Mouse (Mus musculus) layer of hippocampus, adult 18-20 months (tissue): Measurements from ENCODE around the gene Trmt10a. TPM values are rescaled to one million over a fixed set of nuclear protein-coding genes. Genes with fewer than 3 reads are reported as not detected.
"Not testable (repeated sequence)": the region's sequence is repeated elsewhere in the genome, so short reads cannot be mapped to it uniquely, and the experiment has no call there.

ENCODE experiments used
- DNase-seq, 2 experiments: peaks; one replicate each; pipeline ENCODE4 v3.0.0; 2022; ENCODE audit warnings: low spot score in 2 of 2
- total RNA-seq, 2 experiments: library from RNA; stranded (reverse); gene quantifications; 2 replicates each; pipeline ENCODE4 v1.2.3; 2021

Gene Trmt10a
- total RNA-seq, 2 experiments from 2014 or later, result 4.6 to 5.1 TPM

- DNase-seq, result no peak
Measured at GRCm38 (mm10) chr3:138133916-138134315, 9.3 kb upstream of the Trmt10a start.

DNA sequence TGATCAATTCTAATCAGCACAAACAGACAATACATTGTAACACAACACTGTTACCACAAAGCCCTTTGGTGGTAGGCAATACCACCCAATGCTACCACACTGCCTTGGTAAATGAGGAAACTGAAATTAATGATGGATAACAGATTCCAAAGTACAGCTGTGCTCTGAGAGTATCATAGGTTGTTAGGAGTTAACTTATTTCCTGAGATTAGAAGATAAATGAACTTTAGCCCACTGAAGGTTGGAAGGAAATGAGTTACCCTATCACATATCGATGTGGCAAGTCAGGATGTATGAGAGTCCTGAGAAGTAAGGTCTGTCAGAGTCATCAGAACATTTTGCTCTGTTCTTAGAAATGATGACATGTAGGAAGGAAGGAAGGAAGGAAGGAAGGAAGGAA, 8.7 kb upstream of the Trmt10a start:
- DNase-seq, result no peak

DNA sequence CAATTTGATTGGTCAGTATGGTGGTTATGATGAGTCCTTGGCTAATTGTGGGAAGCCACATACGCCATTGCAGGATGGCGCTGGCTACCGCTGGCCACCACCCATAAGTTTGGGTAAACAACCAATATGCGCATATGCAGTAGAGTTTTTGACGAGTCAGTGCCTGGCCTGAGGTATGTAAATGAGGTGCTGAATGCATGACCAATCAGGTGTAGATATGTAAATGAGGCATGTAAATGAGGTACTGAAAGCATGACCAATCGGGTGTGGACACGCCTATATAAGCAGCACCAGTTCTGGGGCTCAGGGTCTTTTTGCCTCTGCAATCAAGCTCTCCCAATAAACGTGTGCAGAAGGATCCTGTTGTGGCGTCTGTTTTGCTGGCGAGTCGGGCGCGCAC, 5.1 kb upstream of the Trmt10a start:
- not testable (repeated sequence) for DNase-seq

GRCm38 (mm10) chr3:138139663-138140062, 3.6 kb upstream of the Trmt10a start:
- DNase-seq, result no peak

DNA sequence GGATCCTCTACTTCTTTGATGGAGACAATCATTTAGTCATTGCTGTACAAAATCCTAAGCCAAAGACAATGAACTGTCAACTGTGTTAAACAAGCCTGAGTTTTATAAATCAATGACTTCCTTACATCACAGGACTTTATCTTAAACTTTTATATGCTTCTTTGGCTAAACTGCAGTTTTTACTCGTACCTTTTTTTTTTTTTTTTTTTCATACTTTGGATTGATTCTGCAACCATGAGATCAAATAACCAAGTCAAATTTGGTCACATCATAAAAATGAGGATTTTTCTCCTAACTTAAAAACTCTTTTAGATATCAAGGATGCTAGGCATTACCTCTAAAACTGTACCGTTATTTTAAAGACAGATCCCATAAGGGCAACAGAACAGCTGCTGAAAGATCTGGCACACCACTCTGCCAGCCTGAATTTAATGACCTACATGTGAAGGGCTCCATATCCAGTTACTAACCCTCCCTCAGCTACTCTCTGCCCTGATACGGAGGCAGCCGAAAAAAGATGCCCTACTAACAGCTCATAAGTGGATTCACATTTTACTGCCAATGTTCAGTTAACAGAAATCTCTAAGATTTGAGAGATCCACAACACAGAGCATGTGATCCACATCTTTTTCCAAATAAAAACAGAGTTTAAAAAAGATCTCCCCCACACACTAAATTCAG, 1.1 kb upstream of the Trmt10a start:
- DNase-seq, result no peak

- no peak for DNase-seq
Measured at GRCm38 (mm10) chr3:138142733-138143314, 424 bp upstream of the Trmt10a start.

GRCm38 (mm10) chr3:138144060-138144641, 903 bp downstream of the Trmt10a start:
- DNase-seq, result peak in 1 of 2 experiments; percentile 6

DNA sequence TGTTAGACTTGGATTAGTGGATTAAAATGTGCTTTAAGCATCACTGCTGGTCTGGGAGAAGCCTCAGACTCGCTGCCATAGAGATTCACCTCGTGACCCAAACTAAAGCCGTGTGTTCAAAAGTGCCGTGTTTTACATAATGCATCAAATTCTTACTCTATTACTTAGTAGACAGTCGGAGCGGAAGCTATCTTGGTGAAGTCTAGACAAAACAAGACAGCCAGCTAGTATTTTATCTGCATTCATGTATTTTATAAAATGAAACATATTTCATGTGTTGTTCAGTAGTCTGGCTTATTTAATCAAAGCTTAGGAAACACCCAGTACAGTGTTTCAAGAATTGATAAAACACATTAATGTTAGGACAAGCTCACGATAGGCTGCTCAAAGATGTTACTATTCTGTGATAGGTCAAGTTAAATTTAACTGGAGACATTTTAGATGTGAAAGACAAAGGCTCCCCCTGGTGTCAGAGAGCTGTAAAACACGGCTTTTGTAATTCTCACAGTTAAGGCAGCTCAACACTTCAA, 1.5 kb downstream of the Trmt10a start, which contains the start of gene Mttp:
Gene Mttp (minus strand): TSS at position 327 of the 530 bp plus-strand sequence.
- DNase-seq, result peak; percentile 69 to 93

- DNase-seq, result no peak
Measured at GRCm38 (mm10) chr3:138148811-138149210, 5.6 kb downstream of the Trmt10a start.

DNA sequence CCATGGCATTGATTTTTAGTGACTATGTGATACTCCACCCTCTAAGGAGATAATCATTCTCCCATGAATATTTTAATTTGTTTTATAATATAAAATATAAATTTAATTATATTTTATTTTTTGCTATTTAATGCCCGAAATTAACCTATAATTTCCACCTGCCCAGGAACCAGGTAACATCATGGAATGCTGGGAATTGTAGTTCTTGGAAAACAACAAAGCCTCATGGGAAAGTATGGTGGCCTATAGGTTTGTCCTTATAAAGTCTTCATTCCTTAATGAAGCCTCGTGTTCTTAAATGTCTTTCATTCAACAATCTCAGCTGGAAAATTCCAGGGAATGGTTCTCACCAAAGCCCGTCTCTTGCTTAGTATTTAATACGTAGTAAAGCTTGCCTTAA, 11.8 kb downstream of the Trmt10a start:
- DNase-seq, result no peak

DNA sequence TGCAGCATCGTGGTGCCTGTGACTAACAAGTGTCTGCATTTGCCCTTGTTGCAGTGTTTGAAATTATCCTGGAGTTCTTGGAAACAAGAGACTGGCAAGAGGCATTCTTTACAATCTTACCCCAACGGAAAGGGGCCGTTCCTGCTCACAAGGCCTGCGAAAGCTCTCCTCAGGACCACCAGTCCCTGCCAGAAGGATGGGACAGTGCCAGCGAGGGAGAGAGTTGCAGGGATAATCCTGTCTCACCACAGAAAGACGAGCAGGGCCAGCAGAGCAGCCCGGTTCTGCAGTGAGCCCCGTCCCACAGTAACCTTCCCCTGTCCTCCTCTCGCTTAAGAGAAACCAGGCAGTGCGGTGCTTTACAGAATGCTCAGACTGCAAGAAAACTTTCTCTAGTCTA, 13.4 kb downstream of the Trmt10a start:
- no peak for DNase-seq

DNA sequence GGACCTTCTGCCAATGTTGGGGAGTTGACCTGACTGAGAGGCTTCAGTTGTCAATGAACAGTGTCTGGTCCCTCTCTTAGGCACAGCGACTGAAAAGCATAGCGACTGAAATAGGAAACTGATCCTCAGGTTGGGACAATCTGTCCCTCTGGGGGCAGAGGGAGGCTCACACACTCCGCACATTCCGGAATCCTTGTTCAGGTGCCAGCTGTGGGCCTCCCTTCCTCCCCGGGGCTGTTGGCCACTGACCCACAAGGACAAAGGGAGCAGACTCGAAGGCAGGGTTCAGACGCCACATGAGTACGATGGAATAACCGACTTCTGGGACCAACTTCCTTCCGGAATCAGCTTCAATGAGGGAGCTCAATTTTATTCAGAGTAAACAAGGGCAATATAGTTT, 18.4 kb downstream of the Trmt10a start:
- no peak for DNase-seq

DNA sequence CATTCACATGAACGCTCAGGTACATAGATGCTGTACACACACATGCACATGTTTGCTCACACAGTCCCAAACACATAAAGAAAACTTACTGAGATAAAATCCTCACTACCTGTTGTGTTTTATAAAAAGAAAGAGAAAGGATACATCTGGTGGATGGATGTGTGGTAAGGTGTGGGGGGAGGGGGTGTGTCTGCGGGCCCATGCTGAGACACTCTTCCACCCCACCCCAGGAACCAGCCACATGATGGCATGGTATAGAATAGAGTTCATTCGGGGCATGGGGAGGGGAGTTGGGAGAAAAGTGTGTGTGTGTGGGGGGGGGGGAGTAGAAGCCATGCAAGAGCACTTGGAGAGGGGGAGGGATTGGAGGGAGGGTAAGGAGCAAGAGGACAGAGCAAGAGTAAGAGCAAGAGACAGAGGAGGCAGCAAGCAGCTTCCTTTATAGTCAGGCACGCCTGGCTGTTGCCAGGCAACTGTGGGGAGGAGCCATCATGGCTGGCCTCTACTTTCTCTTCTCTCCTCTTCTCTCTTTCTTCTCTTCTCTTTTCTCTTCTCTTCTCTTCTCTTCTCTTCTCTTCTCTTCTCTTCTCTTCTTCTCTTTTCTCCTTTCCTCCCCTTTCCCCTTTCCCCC, 19.4 kb downstream of the Trmt10a start:
- no peak for DNase-seq

GRCm38 (mm10) chr3:138173291-138173690, 30.0 kb downstream of the Trmt10a start:
- no peak for DNase-seq

DNA sequence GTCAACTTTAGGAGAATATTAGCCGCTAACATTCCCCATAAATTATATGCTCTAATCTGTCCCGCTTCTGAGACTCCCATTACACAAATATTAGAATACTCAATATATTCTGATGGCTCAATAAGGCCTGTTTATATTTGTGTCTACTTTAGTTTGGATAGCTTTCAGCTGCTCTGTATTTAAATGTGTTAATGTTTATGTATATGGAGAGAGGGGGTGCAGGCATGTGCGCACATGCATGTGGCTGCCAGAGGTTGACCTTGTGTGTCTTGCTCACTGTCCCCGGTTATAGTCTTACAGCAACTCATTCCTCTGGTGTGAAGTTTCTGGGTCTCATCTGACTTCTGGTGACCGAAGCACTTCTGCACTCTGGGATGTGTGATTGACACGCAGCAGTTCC, 32.3 kb downstream of the Trmt10a start:
- no peak for DNase-seq

GRCm38 (mm10) chr3:138182019-138182418, 38.8 kb downstream of the Trmt10a start:
- no peak for DNase-seq

DNA sequence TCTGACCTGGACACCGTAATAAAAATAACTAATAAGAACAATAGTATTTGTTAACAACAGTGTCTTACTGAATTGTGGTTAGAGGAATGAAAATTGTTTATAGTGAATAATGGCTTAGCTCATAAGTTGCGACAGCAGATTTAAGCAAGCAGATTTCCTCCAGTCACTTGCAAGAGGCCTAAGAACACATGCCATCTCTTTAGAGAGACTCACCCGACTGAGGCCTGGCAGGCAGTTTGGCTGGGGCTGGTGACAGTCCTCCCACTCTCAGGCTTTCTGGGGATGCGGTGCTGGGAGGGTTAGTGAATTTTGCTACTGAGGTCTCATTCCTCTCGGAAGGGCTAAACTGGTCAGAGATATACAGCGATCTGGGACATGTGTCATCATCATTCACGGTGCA, 40.1 kb downstream of the Trmt10a start:
- DNase-seq, result no peak

DNA sequence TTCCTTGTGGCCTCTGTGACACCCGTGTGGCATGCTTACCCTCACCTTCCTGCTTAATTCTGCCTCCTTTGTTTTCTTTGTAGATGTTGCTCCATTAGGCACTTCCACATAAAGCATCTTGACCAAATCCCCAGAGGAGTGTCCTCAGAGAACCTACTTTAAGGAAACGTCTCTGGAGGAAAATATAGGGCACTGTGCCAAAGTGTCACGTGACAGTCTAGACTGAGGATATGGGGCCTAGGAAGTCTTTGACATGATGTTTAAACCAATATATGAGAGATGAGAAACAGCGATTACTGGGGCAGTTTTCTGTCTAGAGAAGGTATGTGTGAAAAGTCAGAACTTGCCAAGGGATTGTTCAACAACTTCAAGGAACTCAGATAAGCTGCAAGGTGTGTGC, 42.0 kb downstream of the Trmt10a start:
- no peak for DNase-seq

DNA sequence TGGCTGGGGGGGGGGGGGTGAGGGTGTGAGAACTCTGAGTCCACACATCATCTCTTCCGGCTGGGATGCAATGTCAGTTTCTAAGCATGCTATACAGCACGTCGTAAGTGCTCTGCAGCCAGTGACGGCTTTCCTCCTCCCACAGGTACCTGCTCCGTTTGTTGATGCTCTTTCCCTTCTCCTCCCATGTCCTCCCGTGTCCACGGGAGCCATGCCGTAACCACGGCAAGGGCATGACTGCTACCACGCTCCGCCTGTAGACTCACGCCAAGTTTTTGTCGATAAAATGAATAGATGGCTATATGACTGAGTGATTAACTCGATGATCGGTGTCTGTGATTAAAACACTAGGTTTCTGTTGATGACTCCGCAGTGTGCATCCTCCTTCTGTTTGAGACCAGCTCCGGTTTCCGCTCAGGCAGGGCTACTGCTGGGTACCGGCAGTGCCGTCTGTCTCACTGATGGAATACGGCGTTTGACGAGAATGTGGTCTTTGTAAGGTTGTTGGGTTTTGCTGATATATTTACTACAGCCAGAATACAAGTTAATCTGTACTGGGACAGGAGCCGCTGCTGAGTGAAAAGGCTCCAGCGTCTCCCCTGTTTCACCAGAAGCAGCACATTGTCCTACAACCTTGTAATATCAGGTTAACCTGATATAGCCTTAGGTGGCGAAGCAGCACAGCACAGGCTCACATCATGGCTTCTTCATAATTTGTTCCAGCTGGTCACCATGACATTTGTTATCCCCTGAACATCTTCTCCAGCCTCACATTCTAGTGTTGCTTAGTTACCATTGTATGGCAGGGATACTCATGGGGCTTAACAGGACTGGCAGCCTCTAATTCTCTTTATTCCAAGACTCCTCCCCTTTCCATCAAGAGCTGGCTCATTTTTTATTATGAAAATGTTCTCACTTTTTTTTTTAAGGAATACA, 43.0 kb downstream of the Trmt10a start:
- no peak for DNase-seq

GRCm38 (mm10) chr3:138192260-138192659, 49.0 kb downstream of the Trmt10a start:
- DNase-seq, result no peak
